Mouse (Mus musculus): Measurements from ENCODE around the gene Tsc1. TPM values are rescaled to one million over a fixed set of nuclear protein-coding genes. Genes with fewer than 3 reads are reported as not detected.
A peak's percentile ranks its signal among the peaks of the same experiment; 100 is the strongest.

Tsc1 gene
- polyA plus RNA-seq, 1 experiment: 0.56 TPM

GRCm38 (mm10) chr2:28688431-28688830, 47.4 kb downstream of the Tsc1 start:
- no peaks in the 10 kb centered on the region; the same call in 1 of the 2 replicates for H3K4me1 ChIP-seq (ENCODE audit: control insufficient read depth)
- H3K27me3 ChIP-seq (ENCODE audit: control insufficient read depth): no peaks in the 10 kb centered on the region
- H3K4me3 ChIP-seq (replicated peaks): no peak overlapping the region
- TF ChIP-seq TAL1 (IDR thresholded peaks at IDR 0.05; ENCODE audit: low read length) (no peak), GATA1 (IDR thresholded peaks at IDR 0.05; ENCODE audit: low read length) (no peak)
- H3K36me3 ChIP-seq (ENCODE audit: control insufficient read depth): peaks cover 58% of the 10 kb centered on the region
- H3K9me3 ChIP-seq (ENCODE audit: control insufficient read depth, low read length): no peaks in the 10 kb centered on the region

- H3K4me1 ChIP-seq (ENCODE audit: control insufficient read depth): no peaks in the 10 kb centered on the region; the same call in 1 of the 2 replicates
Measured at GRCm38 (mm10) chr2:28692692-28693091, 51.7 kb downstream of the Tsc1 start.

GRCm38 (mm10) chr2:28698566-28698965, 57.5 kb downstream of the Tsc1 start:
- TF ChIP-seq TAL1 (IDR thresholded peaks at IDR 0.05; ENCODE audit: low read length) (no peak), GATA1 (IDR thresholded peaks at IDR 0.05; ENCODE audit: low read length) (no peak)
- Histone ChIP-seq H3K4me1 (ENCODE audit: control insufficient read depth) (peaks cover 38% of the 10 kb centered on the region), H3K4me3 (replicated peaks) (no peak overlapping the region), H3K9me3 (ENCODE audit: control insufficient read depth, low read length) (no peaks in the 10 kb centered on the region), H3K27me3 (ENCODE audit: control insufficient read depth) (peaks cover 28% of the 10 kb centered on the region), H3K36me3 (ENCODE audit: control insufficient read depth) (no peaks in the 10 kb centered on the region)

More at GRCm38 (mm10) chr2:28692692-28693091, 51.7 kb downstream of the Tsc1 start:
- Histone ChIP-seq H3K4me3 (replicated peaks) (no peak overlapping the region), H3K9me3 (ENCODE audit: control insufficient read depth, low read length) (no peaks in the 10 kb centered on the region), H3K27me3 (ENCODE audit: control insufficient read depth) (peaks cover 2% of the 10 kb centered on the region), H3K36me3 (ENCODE audit: control insufficient read depth) (peaks cover 15% of the 10 kb centered on the region)
- TF ChIP-seq TAL1 (IDR thresholded peaks at IDR 0.05; ENCODE audit: low read length) (no peak), GATA1 (IDR thresholded peaks at IDR 0.05; ENCODE audit: low read length) (no peak)

- TF ChIP-seq GATA1 (IDR thresholded peaks at IDR 0.05; ENCODE audit: low read length): no peak
- TF ChIP-seq TAL1 (IDR thresholded peaks at IDR 0.05; ENCODE audit: low read length): no peak
- Histone ChIP-seq H3K36me3 (ENCODE audit: control insufficient read depth) (no peaks in the 10 kb centered on the region), H3K9me3 (ENCODE audit: control insufficient read depth, low read length) (no peaks in the 10 kb centered on the region), H3K4me3 (replicated peaks) (peak within 1 kb of the TSS; percentile 64), H3K4me1 (ENCODE audit: control insufficient read depth) (peaks cover 38% of the 10 kb centered on the region), H3K27me3 (ENCODE audit: control insufficient read depth) (peaks cover 28% of the 10 kb centered on the region)
Measured at GRCm38 (mm10) chr2:28699361-28700335, 58.6 kb downstream of the Tsc1 start, which contains the start of the genes Spaca9 and Ak8. Gene Spaca9 (minus strand): TSS chr2:28699727. Gene Ak8 (plus strand): TSS chr2:28700164.

GRCm38 (mm10) chr2:28701646-28702262, 60.7 kb downstream of the Tsc1 start:
- Histone ChIP-seq H3K4me1 (ENCODE audit: control insufficient read depth) (peaks cover 50% of the 10 kb centered on the region), H3K9me3 (ENCODE audit: control insufficient read depth, low read length) (no peaks in the 10 kb centered on the region), H3K4me3 (replicated peaks) (no peak overlapping the region), H3K27me3 (ENCODE audit: control insufficient read depth) (peaks cover 28% of the 10 kb centered on the region), H3K36me3 (ENCODE audit: control insufficient read depth) (no peaks in the 10 kb centered on the region)
- peak; percentile 37; the same call in 1 of the 2 replicates for TF ChIP-seq GATA1 (IDR thresholded peaks at IDR 0.05; ENCODE audit: low read length)
- peak; percentile 52; the same call in 2 of the 3 replicates for TF ChIP-seq TAL1 (IDR thresholded peaks at IDR 0.05; ENCODE audit: low read length)

GRCm38 (mm10) chr2:28706106-28706636, 65.1 kb downstream of the Tsc1 start:
- Histone ChIP-seq H3K36me3 (ENCODE audit: control insufficient read depth) (no peaks in the 10 kb centered on the region), H3K4me3 (replicated peaks) (no peak overlapping the region), H3K4me1 (ENCODE audit: control insufficient read depth) (peaks cover 34% of the 10 kb centered on the region), H3K27me3 (ENCODE audit: control insufficient read depth) (no peaks in the 10 kb centered on the region; the same call in 1 of the 2 replicates), H3K9me3 (ENCODE audit: control insufficient read depth, low read length) (no peaks in the 10 kb centered on the region)
- TF ChIP-seq GATA1 (IDR thresholded peaks at IDR 0.05; ENCODE audit: low read length) (no peak), TAL1 (IDR thresholded peaks at IDR 0.05; ENCODE audit: low read length) (no peak)

GRCm38 (mm10) chr2:28706787-28707186, 65.8 kb downstream of the Tsc1 start:
- Histone ChIP-seq H3K27me3 (ENCODE audit: control insufficient read depth) (no peaks in the 10 kb centered on the region; the same call in 1 of the 2 replicates), H3K4me3 (replicated peaks) (no peak overlapping the region), H3K4me1 (ENCODE audit: control insufficient read depth) (peaks cover 28% of the 10 kb centered on the region), H3K36me3 (ENCODE audit: control insufficient read depth) (no peaks in the 10 kb centered on the region), H3K9me3 (ENCODE audit: control insufficient read depth, low read length) (no peaks in the 10 kb centered on the region)
- TF ChIP-seq GATA1 (IDR thresholded peaks at IDR 0.05; ENCODE audit: low read length) (no peak), TAL1 (IDR thresholded peaks at IDR 0.05; ENCODE audit: low read length) (no peak)

GRCm38 (mm10) chr2:28713036-28713435, 72.0 kb downstream of the Tsc1 start:
- Histone ChIP-seq H3K27me3 (ENCODE audit: control insufficient read depth) (no peaks in the 10 kb centered on the region; the same call in 1 of the 2 replicates), H3K36me3 (ENCODE audit: control insufficient read depth) (no peaks in the 10 kb centered on the region), H3K4me3 (replicated peaks) (no peak overlapping the region), H3K9me3 (ENCODE audit: control insufficient read depth, low read length) (no peaks in the 10 kb centered on the region), H3K4me1 (ENCODE audit: control insufficient read depth) (no peaks in the 10 kb centered on the region)
- TF ChIP-seq TAL1 (IDR thresholded peaks at IDR 0.05; ENCODE audit: low read length): no peak
- no peak for TF ChIP-seq GATA1 (IDR thresholded peaks at IDR 0.05; ENCODE audit: low read length)
